Mouse (Mus musculus) testis, adult 2 months (tissue): ENCODE data around the gene Rnps1. TPM values are rescaled to one million over a fixed set of nuclear protein-coding genes. Genes with fewer than 3 reads are reported as not detected.
A peak's percentile ranks its signal among the peaks of the same experiment; 100 is the strongest.

Source experiments
- H3K27ac ChIP-seq: fragments of 200-500 bp; 2 replicates; pipeline ENCODE4 v1.5.1; 2012; ENCODE audit warnings: low read depth, low read length; ENCODE audit not compliant: control insufficient read depth, insufficient read depth
- H3K27me3 ChIP-seq: fragments of 200-500 bp; 2 replicates; pipeline ENCODE4 v1.6.1; 2012; ENCODE audit warnings: mild to moderate bottlenecking, low read length, moderate library complexity; ENCODE audit not compliant: control insufficient read depth, insufficient read depth
- H3K36me3 ChIP-seq: fragments of 200-500 bp; 2 replicates; pipeline ENCODE4 v1.6.1; 2012; ENCODE audit warnings: mild to moderate bottlenecking, low read length; ENCODE audit not compliant: control insufficient read depth, insufficient read depth
- H3K4me1 ChIP-seq: fragments of 200-500 bp; 2 replicates; pipeline ENCODE4 v1.6.1; 2012; ENCODE audit warnings: low read length; ENCODE audit not compliant: control insufficient read depth, insufficient read depth
- H3K4me3 ChIP-seq: fragments of 200-500 bp; 2 replicates; pipeline ENCODE4 v1.5.1; 2012; ENCODE audit warnings: low read depth, mild to moderate bottlenecking, low read length, moderate library complexity, mixed read lengths; ENCODE audit not compliant: control insufficient read depth
- CTCF ChIP-seq: fragments of 200-500 bp; IDR thresholded peaks from 2 replicates; pipeline ENCODE4 v1.5.1; 2012; ENCODE audit warnings: low read depth, mild to moderate bottlenecking, inconsistent platforms, low read length, moderate library complexity; ENCODE audit not compliant: control insufficient read depth, insufficient read depth, insufficient replicate concordance
- POLR2A ChIP-seq: fragments of 200-500 bp; IDR thresholded peaks from 2 replicates; pipeline ENCODE4 v1.6.1; 2012; ENCODE audit warnings: low read depth, mild to moderate bottlenecking, inconsistent platforms, low read length, moderate library complexity; ENCODE audit not compliant: control insufficient read depth
- polyA plus RNA-seq: library from polyadenylated mRNA; depleted of rRNA; stranded (reverse); fragments of >200 nt; gene quantifications from 2 replicates; pipeline ENCODE4 v1.2.3, GENCODE M21; 2012; rRNA removed

The Rnps1 gene
- polyA plus RNA-seq, 1 experiment, result 68.5 TPM

DNA sequence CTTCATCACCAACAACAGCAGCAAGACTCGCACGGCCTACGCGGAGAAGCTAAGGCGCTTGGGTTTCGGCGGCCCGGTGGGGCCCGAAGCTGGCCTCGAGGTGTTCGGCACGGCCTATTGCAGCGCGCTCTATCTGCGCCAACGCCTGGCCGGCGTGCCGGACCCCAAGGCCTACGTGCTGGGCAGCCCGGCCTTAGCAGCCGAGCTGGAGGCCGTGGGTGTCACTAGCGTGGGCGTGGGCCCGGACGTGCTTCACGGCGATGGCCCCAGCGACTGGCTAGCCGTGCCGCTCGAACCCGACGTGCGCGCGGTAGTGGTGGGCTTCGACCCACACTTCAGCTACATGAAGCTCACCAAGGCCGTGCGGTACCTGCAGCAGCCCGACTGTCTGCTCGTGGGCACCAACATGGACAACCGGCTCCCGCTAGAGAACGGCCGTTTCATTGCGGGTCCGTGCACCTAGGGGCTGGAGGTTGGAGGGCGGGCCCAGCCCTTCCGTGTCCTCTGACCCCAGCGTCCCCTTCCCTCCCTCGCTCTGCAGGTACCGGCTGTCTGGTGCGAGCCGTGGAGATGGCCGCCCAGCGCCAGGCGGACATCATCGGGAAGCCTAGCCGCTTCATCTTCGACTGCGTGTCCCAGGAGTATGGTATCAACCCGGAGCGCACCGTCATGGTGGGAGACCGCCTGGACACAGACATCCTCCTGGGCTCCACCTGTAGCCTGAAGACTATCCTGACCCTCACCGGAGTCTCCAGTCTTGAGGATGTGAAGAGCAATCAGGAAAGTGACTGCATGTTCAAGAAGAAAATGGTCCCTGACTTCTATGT lies 56.5 kb downstream of the Rnps1 start:
- H3K36me3 ChIP-seq, result peaks cover 2% of the 10 kb centered on the region
- H3K4me1 ChIP-seq, result peaks cover 17% of the 10 kb centered on the region
- H3K27me3 ChIP-seq, result no peaks in the 10 kb centered on the region
- TF ChIP-seq POLR2A (peak; percentile 39), CTCF (no peak)
- peak overlapping the region; percentile 95 for H3K4me3 ChIP-seq
- peak overlapping the region; percentile 97 for H3K27ac ChIP-seq

DNA sequence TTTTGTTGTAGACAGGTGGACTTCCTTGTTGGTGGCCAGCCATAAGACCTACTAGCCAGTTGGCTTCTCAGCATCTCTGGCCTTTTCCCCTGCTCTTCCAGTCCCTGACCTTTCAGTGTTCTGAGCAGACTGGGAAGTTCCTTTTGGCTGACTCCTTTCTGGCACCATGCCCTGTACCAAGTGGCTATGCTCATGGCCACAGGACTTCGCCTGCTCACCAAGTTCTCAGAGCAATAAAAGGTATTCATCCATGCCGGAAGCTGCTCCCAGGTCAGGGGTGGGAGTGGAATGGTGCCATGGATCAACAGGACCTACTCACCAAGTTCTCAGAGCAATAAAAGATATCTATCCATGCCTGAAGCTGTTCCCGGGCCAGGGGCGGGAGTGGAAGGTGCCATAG lies 58.1 kb downstream of the Rnps1 start:
- peaks cover 19% of the 10 kb centered on the region for H3K4me1 ChIP-seq
- H3K36me3 ChIP-seq, result peaks cover 2% of the 10 kb centered on the region
- no peaks in the 10 kb centered on the region for H3K27me3 ChIP-seq
- peak overlapping the region; percentile 57 for H3K4me3 ChIP-seq
- peak overlapping the region; percentile 67 for H3K27ac ChIP-seq
- TF ChIP-seq POLR2A, result peak; percentile 28; the same call in 1 of the 2 replicates
- TF ChIP-seq CTCF, result no peak

GRCm38 (mm10) chr17:24473612-24474275 lies 59.4 kb downstream of the Rnps1 start, which contains the start of gene Bricd5:
Gene Bricd5, plus strand, starts transcription at chr17:24473884.
- H3K27ac ChIP-seq, result peak within 1 kb of the TSS; percentile 67
- H3K4me1 ChIP-seq, result peaks cover 25% of the 10 kb centered on the region
- H3K27me3 ChIP-seq, result no peaks in the 10 kb centered on the region
- TF ChIP-seq POLR2A, result peak; percentile 34; the same call in 1 of the 2 replicates
- no peak for TF ChIP-seq CTCF
- H3K36me3 ChIP-seq, result peaks cover 2% of the 10 kb centered on the region
- peak within 1 kb of the TSS; percentile 57 for H3K4me3 ChIP-seq

DNA sequence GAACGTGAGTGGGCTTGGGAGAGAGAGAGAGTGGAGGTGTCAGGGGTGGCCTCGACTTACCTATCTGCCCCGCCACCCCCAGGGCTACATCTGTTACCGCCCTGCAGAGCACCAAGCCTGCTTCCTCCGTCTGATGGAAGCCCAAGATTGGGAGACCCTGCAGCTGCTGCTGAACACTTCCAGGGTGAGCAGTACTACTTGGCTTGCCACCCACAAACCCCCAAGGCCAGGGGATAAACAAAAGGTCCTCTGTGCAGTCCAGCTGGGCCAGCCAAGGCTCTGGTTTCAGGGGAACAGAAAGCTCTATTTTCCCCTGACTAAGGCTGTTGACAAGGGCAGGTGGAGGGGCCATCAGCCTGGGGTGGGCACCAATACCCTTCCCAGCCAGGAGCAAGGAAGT lies 60.2 kb downstream of the Rnps1 start:
- peaks cover 2% of the 10 kb centered on the region for H3K36me3 ChIP-seq
- peak overlapping the region; percentile 44 for H3K27ac ChIP-seq
- TF ChIP-seq POLR2A (no peak), CTCF (no peak)
- H3K4me1 ChIP-seq, result peaks cover 25% of the 10 kb centered on the region
- H3K4me3 ChIP-seq, result no peak overlapping the region
- no peaks in the 10 kb centered on the region for H3K27me3 ChIP-seq

Other genes starting within 250 kb of the Rnps1 start
- 329 and 345 TPM in 2 replicates for gene Atp6v0c, start 244.9 kb upstream of the Rnps1 start, polyA plus RNA-seq
- gene Tbc1d24, start 209.0 kb upstream of the Rnps1 start, polyA plus RNA-seq, result 7.0 and 9.5 TPM in 2 replicates
- 0.35 and 0.54 TPM in 2 replicates for gene Ntn3, start 205.0 kb upstream of the Rnps1 start, polyA plus RNA-seq
- gene Tedc2, start 193.7 kb upstream of the Rnps1 start, polyA plus RNA-seq, result 4.0 and 4.1 TPM in 2 replicates
- 10.7 and 13.3 TPM in 2 replicates for gene Ccnf, start 163.1 kb upstream of the Rnps1 start, polyA plus RNA-seq
- gene Abca17, start 63.5 kb upstream of the Rnps1 start, polyA plus RNA-seq, result 19.5 and 21.1 TPM in 2 replicates
- 5.1 and 7.9 TPM in 2 replicates for gene Abca3, start 62.6 kb upstream of the Rnps1 start, polyA plus RNA-seq
- gene Eci1, start 12.1 kb downstream of the Rnps1 start, polyA plus RNA-seq, result 8.9 and 9.0 TPM in 2 replicates
- gene Dnase1l2, start 28.5 kb downstream of the Rnps1 start, polyA plus RNA-seq, result 6.4 and 9.3 TPM in 2 replicates
- 61.5 and 69.3 TPM in 2 replicates for gene E4f1, start 55.7 kb downstream of the Rnps1 start, polyA plus RNA-seq
- gene Pgp, start 55.8 kb downstream of the Rnps1 start, polyA plus RNA-seq, result 597 and 738 TPM in 2 replicates
- gene Bricd5, start 59.3 kb downstream of the Rnps1 start, polyA plus RNA-seq, result 7.5 and 7.9 TPM in 2 replicates
- gene Mlst8, start 64.5 kb downstream of the Rnps1 start, polyA plus RNA-seq, result 13.9 and 16.5 TPM in 2 replicates
- 20.6 and 23.9 TPM in 2 replicates for gene Caskin1, start 74.0 kb downstream of the Rnps1 start, polyA plus RNA-seq
- gene Traf7, start 113.4 kb downstream of the Rnps1 start, polyA plus RNA-seq, result 64.4 and 69.4 TPM in 2 replicates
- 0.82 and 1.1 TPM in 2 replicates for gene Rab26, start 119.6 kb downstream of the Rnps1 start, polyA plus RNA-seq
- gene Pkd1, start 135.3 kb downstream of the Rnps1 start, polyA plus RNA-seq, result 31.6 and 35.0 TPM in 2 replicates
- gene Tsc2, start 218.1 kb downstream of the Rnps1 start, polyA plus RNA-seq, result 37.8 and 41.6 TPM in 2 replicates
- 3.2 and 3.7 TPM in 2 replicates for gene Nthl1, start 218.1 kb downstream of the Rnps1 start, polyA plus RNA-seq
- 3.3 and 3.9 TPM in 2 replicates for gene Slc9a3r2, start 235.8 kb downstream of the Rnps1 start, polyA plus RNA-seq
- gene Npw, start 243.9 kb downstream of the Rnps1 start, polyA plus RNA-seq, result 0.19 TPM in 1 of 2 replicates, not detected in the other